Mouse (Mus musculus): ENCODE measurements around the gene Gjb6. TPM values are rescaled to one million over a fixed set of nuclear protein-coding genes. Genes with fewer than 3 reads are reported as not detected.

The Gjb6 gene
- not detected for total RNA-seq (2021)
- long read RNA-seq, experiment 1, partial matches to known transcripts = 0 of 2 reads
- long read RNA-seq, experiment 1, other reads (novel, unspliced or antisense) = 2 of 2 reads
- long read RNA-seq, experiment 2 = 0 reads

- no peak for DNase-seq (ENCODE audit: low spot score in 2 of 2)
Measured at GRCm38 (mm10) chr14:57133161-57133661, at the start of gene Gjb6. Gene Gjb6 (minus strand): TSS chr14:57133611.

- DNase-seq (ENCODE audit: low spot score in 2 of 2) = no peak
Measured at GRCm38 (mm10) chr14:57165493-57165892, 32.1 kb upstream of the Gjb6 start.

- DNase-seq (ENCODE audit: low spot score in 2 of 2) = no peak
Measured at GRCm38 (mm10) chr14:57161833-57162232, 28.4 kb upstream of the Gjb6 start.

- peak; percentile 30 to 64 for DNase-seq (ENCODE audit: low spot score in 2 of 2)
Measured at GRCm38 (mm10) chr14:57161201-57161600, 27.8 kb upstream of the Gjb6 start.

GRCm38 (mm10) chr14:57154916-57155315 is 21.5 kb upstream of the Gjb6 start:
- DNase-seq (ENCODE audit: low spot score in 2 of 2) = no peak

GRCm38 (mm10) chr14:57145741-57146140 is 12.3 kb upstream of the Gjb6 start:
- no peak for DNase-seq (ENCODE audit: low spot score in 2 of 2)

- DNase-seq (ENCODE audit: low spot score in 2 of 2) = no peak
Measured at GRCm38 (mm10) chr14:57135265-57135664, 1.9 kb upstream of the Gjb6 start.

GRCm38 (mm10) chr14:57127383-57127782 is 6.0 kb downstream of the Gjb6 start:
- DNase-seq (ENCODE audit: low spot score in 2 of 2) = no peak

- no peak for DNase-seq (ENCODE audit: low spot score in 2 of 2)
Measured at GRCm38 (mm10) chr14:57122295-57122694, 11.1 kb downstream of the Gjb6 start.

- DNase-seq (ENCODE audit: low spot score in 2 of 2) = no peak
Measured at GRCm38 (mm10) chr14:57115823-57116544, 17.4 kb downstream of the Gjb6 start, which contains the start of gene Gm4491. Gene Gm4491 (minus strand): TSS chr14:57115883.

- DNase-seq (ENCODE audit: low spot score in 2 of 2) = no peak
Measured at GRCm38 (mm10) chr14:57109194-57109593, 24.2 kb downstream of the Gjb6 start.

GRCm38 (mm10) chr14:57107916-57108315 is 25.5 kb downstream of the Gjb6 start:
- no peak for DNase-seq (ENCODE audit: low spot score in 2 of 2)

- DNase-seq (ENCODE audit: low spot score in 2 of 2) = no peak
Measured at GRCm38 (mm10) chr14:57107091-57107490, 26.3 kb downstream of the Gjb6 start.

- DNase-seq (ENCODE audit: low spot score in 2 of 2) = no peak
Measured at GRCm38 (mm10) chr14:57105721-57106120, 27.7 kb downstream of the Gjb6 start.

GRCm38 (mm10) chr14:57105111-57105510 is 28.3 kb downstream of the Gjb6 start:
- no peak for DNase-seq (ENCODE audit: low spot score in 2 of 2)

GRCm38 (mm10) chr14:57104106-57105023 is 29.0 kb downstream of the Gjb6 start, which contains the start of gene Gjb2:
Gene Gjb2 (minus strand): TSS chr14:57104702.
- DNase-seq (ENCODE audit: low spot score in 2 of 2) = peak in 1 of 2 experiments; percentile 17

- DNase-seq (ENCODE audit: low spot score in 2 of 2) = no peak
Measured at GRCm38 (mm10) chr14:57103711-57104105, 29.7 kb downstream of the Gjb6 start.

GRCm38 (mm10) chr14:57103121-57103520 is 30.3 kb downstream of the Gjb6 start:
- no peak for DNase-seq (ENCODE audit: low spot score in 2 of 2)

- no peak for DNase-seq (ENCODE audit: low spot score in 2 of 2)
Measured at GRCm38 (mm10) chr14:57101623-57102022, 31.8 kb downstream of the Gjb6 start.

GRCm38 (mm10) chr14:57095855-57096254 is 37.6 kb downstream of the Gjb6 start:
- DNase-seq (ENCODE audit: low spot score in 2 of 2) = no peak

GRCm38 (mm10) chr14:57093029-57093428 is 40.4 kb downstream of the Gjb6 start:
- no peak for DNase-seq (ENCODE audit: low spot score in 2 of 2)

GRCm38 (mm10) chr14:57090001-57090400 is 43.4 kb downstream of the Gjb6 start:
- no peak for DNase-seq (ENCODE audit: low spot score in 2 of 2)
